Mouse (Mus musculus): ENCODE data around the gene Adamts14. TPM values are rescaled to one million over a fixed set of nuclear protein-coding genes. Genes with fewer than 3 reads are reported as not detected.

Gene Adamts14
- total and polyA plus RNA-seq, 3 experiments, result 0.91 to 1.6 (median 1.3) TPM

- no peak for TF ChIP-seq EP300 (IDR thresholded peaks at IDR 0.05; ENCODE audit: insufficient read depth, low read depth, low read length)
- TF ChIP-seq POLR2A (IDR thresholded peaks at IDR 0.05; ENCODE audit: insufficient read depth, low read depth, low read length), result 0 out of 2 replicates have a peak, but pooled peaks have one; percentile 23
- no peak overlapping the region for H3K9ac ChIP-seq (ENCODE audit: low read depth, low read length)
- H3K79me2 ChIP-seq (replicated peaks; ENCODE audit: control insufficient read depth, insufficient read depth, low read length), result no peaks in the 10 kb centered on the region
- peak overlapping the region; percentile 34 for H3K27ac ChIP-seq
- no peaks in the 10 kb centered on the region for H3K27me3 ChIP-seq (ENCODE audit: control insufficient read depth, insufficient read depth, low read length)
- H3K4me3 ChIP-seq, result no peak overlapping the region
- intact Hi-C loops (cut with DNase I), result loop anchor here (2.0 to 5.0 kb wide), 2 partner anchors 38 to 63 kb away; no protein-coding TSS in a partner anchor
- no peaks in the 10 kb centered on the region for H3K36me3 ChIP-seq (ENCODE audit: control insufficient read depth, insufficient read depth, low read length)
- H3K4me1 ChIP-seq (ENCODE audit: control insufficient read depth, insufficient read depth, low read length), result peaks cover 4% of the 10 kb centered on the region
- WGBS, result 70% methylated on average over 7 of the region's 7 CpGs
- DNase-seq, result peak; percentile 58 to 63
Observed at GRCm38 (mm10) chr10:61273844-61274215, 592 bp upstream of the Adamts14 start.

- Histone ChIP-seq H3K27me3 (ENCODE audit: control insufficient read depth, insufficient read depth, low read length) (no peaks in the 10 kb centered on the region), H3K27ac (peak overlapping the region; percentile 44), H3K36me3 (ENCODE audit: control insufficient read depth, insufficient read depth, low read length) (no peaks in the 10 kb centered on the region), H3K79me2 (replicated peaks; ENCODE audit: control insufficient read depth, insufficient read depth, low read length) (no peaks in the 10 kb centered on the region), H3K4me3 (peak overlapping the region; percentile 57), H3K4me1 (ENCODE audit: control insufficient read depth, insufficient read depth, low read length) (peaks cover 1% of the 10 kb centered on the region), H3K9ac (ENCODE audit: low read depth, low read length) (peak overlapping the region; percentile 75)
- intact Hi-C loops (cut with DNase I), result loop anchor here (5.0 kb wide), 1 partner anchor 40 kb away; no protein-coding TSS in a partner anchor
- no peak for DNase-seq
- TF ChIP-seq POLR2A (IDR thresholded peaks at IDR 0.05; ENCODE audit: insufficient read depth, low read depth, low read length) (no peak), CTCF (IDR thresholded peaks at IDR 0.05) (no peak), EP300 (IDR thresholded peaks at IDR 0.05; ENCODE audit: insufficient read depth, low read depth, low read length) (no peak)
- 54% methylated on average over 5 of the region's 5 CpGs for WGBS
Observed at GRCm38 (mm10) chr10:61272631-61273030, 607 bp downstream of the Adamts14 start.

GRCm38 (mm10) chr10:61272089-61272626 lies 1.1 kb downstream of the Adamts14 start:
- peak; percentile 41 to 58 for DNase-seq
- H3K4me3 ChIP-seq, result no peak overlapping the region
- H3K36me3 ChIP-seq (ENCODE audit: control insufficient read depth, insufficient read depth, low read length), result no peaks in the 10 kb centered on the region
- 0 out of 2 replicates have a peak overlapping the region, but pooled peaks have one; percentile 5 for H3K27ac ChIP-seq
- intact Hi-C loops (cut with DNase I), result loop anchor here (5.0 kb wide), 1 partner anchor 40 kb away; no protein-coding TSS in a partner anchor
- peaks cover 1% of the 10 kb centered on the region for H3K4me1 ChIP-seq (ENCODE audit: control insufficient read depth, insufficient read depth, low read length)
- TF ChIP-seq EP300 (IDR thresholded peaks at IDR 0.05; ENCODE audit: insufficient read depth, low read depth, low read length) (no peak), POLR2A (IDR thresholded peaks at IDR 0.05; ENCODE audit: insufficient read depth, low read depth, low read length) (no peak), CTCF (IDR thresholded peaks at IDR 0.05) (no peak)
- 37% methylated on average over 8 of the region's 8 CpGs for WGBS
- no peaks in the 10 kb centered on the region for H3K79me2 ChIP-seq (replicated peaks; ENCODE audit: control insufficient read depth, insufficient read depth, low read length)
- no peak overlapping the region for H3K9ac ChIP-seq (ENCODE audit: low read depth, low read length)
- H3K27me3 ChIP-seq (ENCODE audit: control insufficient read depth, insufficient read depth, low read length), result no peaks in the 10 kb centered on the region

GRCm38 (mm10) chr10:61267378-61267777 lies 5.9 kb downstream of the Adamts14 start:
- no peak for DNase-seq
- whole genome bisulfite sequencing, result 90% methylated on average over 5 of the region's 5 CpGs
- no peak for TF ChIP-seq CTCF (IDR thresholded peaks at IDR 0.05)
- TF ChIP-seq POLR2A (IDR thresholded peaks at IDR 0.05; ENCODE audit: insufficient read depth, low read depth, low read length), result no peak
- no peak for TF ChIP-seq EP300 (IDR thresholded peaks at IDR 0.05; ENCODE audit: insufficient read depth, low read depth, low read length)

GRCm38 (mm10) chr10:61263606-61264005 lies 9.6 kb downstream of the Adamts14 start:
- no peak overlapping the region for H3K4me3 ChIP-seq
- WGBS, result 86% methylated on average over 8 of the region's 8 CpGs
- intact Hi-C loops (cut with DNase I), result no loop called here
- no peak overlapping the region for H3K9ac ChIP-seq (ENCODE audit: low read depth, low read length)
- TF ChIP-seq EP300 (IDR thresholded peaks at IDR 0.05; ENCODE audit: insufficient read depth, low read depth, low read length) (no peak), CTCF (IDR thresholded peaks at IDR 0.05) (no peak)
- H3K79me2 ChIP-seq (replicated peaks; ENCODE audit: control insufficient read depth, insufficient read depth, low read length), result no peaks in the 10 kb centered on the region
- no peak overlapping the region for H3K27ac ChIP-seq
- no peak for DNase-seq
- no peaks in the 10 kb centered on the region; the same call in 1 of the 2 replicates for H3K27me3 ChIP-seq (ENCODE audit: control insufficient read depth, insufficient read depth, low read length)
- H3K4me1 ChIP-seq (ENCODE audit: control insufficient read depth, insufficient read depth, low read length), result no peaks in the 10 kb centered on the region
- no peaks in the 10 kb centered on the region for H3K36me3 ChIP-seq (ENCODE audit: control insufficient read depth, insufficient read depth, low read length)

More at GRCm38 (mm10) chr10:61267378-61267777, 5.9 kb downstream of the Adamts14 start:
- intact Hi-C loops (cut with DNase I), result no loop called here
- H3K9ac ChIP-seq (ENCODE audit: low read depth, low read length), result no peak overlapping the region
- H3K79me2 ChIP-seq (replicated peaks; ENCODE audit: control insufficient read depth, insufficient read depth, low read length), result no peaks in the 10 kb centered on the region
- no peak overlapping the region for H3K27ac ChIP-seq
- H3K27me3 ChIP-seq (ENCODE audit: control insufficient read depth, insufficient read depth, low read length), result no peaks in the 10 kb centered on the region
- H3K4me1 ChIP-seq (ENCODE audit: control insufficient read depth, insufficient read depth, low read length), result no peaks in the 10 kb centered on the region; the same call in 1 of the 2 replicates
- H3K36me3 ChIP-seq (ENCODE audit: control insufficient read depth, insufficient read depth, low read length), result no peaks in the 10 kb centered on the region
- H3K4me3 ChIP-seq, result no peak overlapping the region
